ENCODE assay signal across 9 mouse cellular contexts in genomic region chr10:63156919-63157318, GRCm38 (mm10). TPM values are rescaled to one million over a fixed set of nuclear protein-coding genes. Genes with fewer than 3 reads are reported as not detected.
DNase-seq lines count a peak whose midpoint lies in the region; ATAC-seq and TF ChIP-seq lines count a peak whose summit lies in the region.
"Had no signal": no experiment of that assay in that cellular context is flagged by ENCODE, and none has a peak within 500 bp of the region (broad histone marks: within the 10 kb centered on the region; RNA-seq: fewer than 3 reads in every experiment).

No protein-coding gene starts in this region.

- no peaks in the 10 kb centered on the region for H3K36me3 ChIP-seq in liver, adult 2 months (ENCODE audit: control insufficient read depth, insufficient read depth, low read length)
- H3K36me3 ChIP-seq in liver, postnatal 0 days (replicated peaks; ENCODE audit: insufficient read depth, low read length), result no peaks in the 10 kb centered on the region
- H3K36me3 ChIP-seq: limb, embryonic 12.5 days had no signal

- TF ChIP-seq POLR2A in liver, adult 2 months (IDR thresholded peaks at IDR 0.05; ENCODE audit: extremely low read depth, insufficient read depth, low read length), result no peak

- 37% methylated on average over 4 of the region's 4 CpGs for WGBS in liver, adult 2 months
- WGBS in liver, postnatal 0 days (ENCODE audit: insufficient replicate concordance), result 64% methylated on average over 4 of the region's 4 CpGs

- H3K9me3 ChIP-seq in liver, postnatal 0 days (ENCODE audit: low read length), result no peaks in the 10 kb centered on the region
- H3K9me3 ChIP-seq: limb, embryonic 12.5 days had no signal

- H3K27me3 ChIP-seq in liver, adult 2 months (ENCODE audit: control insufficient read depth, insufficient read depth, low read length), result no peaks in the 10 kb centered on the region
- H3K27me3 ChIP-seq in liver, postnatal 0 days (ENCODE audit: insufficient read depth, low read length), result no peaks in the 10 kb centered on the region
- H3K27me3 ChIP-seq: limb, embryonic 12.5 days had no signal

- no peak for ATAC-seq in liver, postnatal 0 days
- ATAC-seq in CD4-positive, CD25-positive, alpha-beta regulatory T cell, adult 4 months, result no peak

- H3K4me1 ChIP-seq in liver, adult 2 months (ENCODE audit: control insufficient read depth, insufficient read depth, low read length), result peaks cover 20% of the 10 kb centered on the region
- H3K4me1 ChIP-seq in liver, postnatal 0 days (ENCODE audit: insufficient read depth), result peaks cover 6% of the 10 kb centered on the region
- H3K4me1 ChIP-seq: limb, embryonic 12.5 days had no signal

- no peak for TF ChIP-seq EP300 in liver, postnatal 0 days (IDR thresholded peaks at IDR 0.05; ENCODE audit: low read depth)

- peak overlapping the region; percentile 63 for H3K27ac ChIP-seq in liver, adult 2 months (replicated peaks; ENCODE audit: insufficient read depth, low read depth, low read length)
- H3K27ac ChIP-seq in liver, postnatal 0 days (ENCODE audit: low read depth), result no peak overlapping the region
- H3K27ac ChIP-seq: limb, embryonic 12.5 days had no signal

- intact Hi-C loops in heart, postnatal 14 days (cut with DNase I), result loop anchor here (5.0 to 10.0 kb wide), 2 partner anchors 45 to 118 kb away; partner anchors contain the start of gene Mypn
- intact Hi-C loops in left cerebral cortex, postnatal 25 days (cut with DNase I), result loop anchor here (1.0 to 2.0 kb wide), 2 partner anchors 74 to 86 kb away; partner anchors contain the start of gene Herc4

- TF ChIP-seq CTCF in liver, adult 2 months (IDR thresholded peaks at IDR 0.05; ENCODE audit: low read depth, low read length), result no peak
- TF ChIP-seq CTCF in liver, postnatal 0 days (IDR thresholded peaks at IDR 0.05; ENCODE audit: low read depth), result no peak

- H3K4me2 ChIP-seq in liver, postnatal 0 days (ENCODE audit: low read depth, low read length), result no peak overlapping the region
- H3K4me2 ChIP-seq: limb, embryonic 12.5 days had no signal

- no peaks in the 10 kb centered on the region for H3K79me2 ChIP-seq in liver, adult 2 months (ENCODE audit: control insufficient read depth, insufficient read depth, low read length)

- H3K4me3 ChIP-seq in liver, adult 2 months (ENCODE audit: insufficient read depth, low read depth, low read length), result no peak overlapping the region
- no peak overlapping the region for H3K4me3 ChIP-seq in liver, postnatal 0 days (ENCODE audit: low read depth, low read length)
- H3K4me3 ChIP-seq: limb, embryonic 12.5 days had no signal

- DNase-seq in liver, adult 2 months (ENCODE audit: extremely low read depth, low read depth, low spot score), result no peak
- no peak for DNase-seq in liver, postnatal 0 days
- DNase-seq in heart, postnatal 14 days, result peak; percentile 64 to 69
- peak; percentile 88 to 98 for DNase-seq in left cerebral cortex, postnatal 25 days (ENCODE audit: low spot score in 2 of 2)
- peak; percentile 97 for DNase-seq in telencephalon, adult 2 months (ENCODE audit: low read depth, low spot score)
- no peak for DNase-seq in embryo, embryonic 10 days (ENCODE audit: low spot score)
- no peak for DNase-seq in urinary bladder, postnatal 10 days (ENCODE audit: low spot score)

- no peak overlapping the region for H3K9ac ChIP-seq in liver, adult 2 months (ENCODE audit: low read depth, low read length)
- H3K9ac ChIP-seq in liver, postnatal 0 days (replicated peaks), result no peak overlapping the region
- H3K9ac ChIP-seq: limb, embryonic 12.5 days had no signal

RNA-seq across cellular contexts. Expression of gene Mypn, which starts 46.8 kb away (rescaled TPM):
- total RNA-seq in liver, adult 2 months (2014; rRNA removed), result under 0.01 TPM in 1 of 2 replicates, not detected in the other
- 0.12 TPM in 1 of 2 replicates, not detected in the other for polyA plus RNA-seq in liver, adult 2 months (2012; rRNA removed)
- 0.04 and 0.18 TPM in 2 replicates for polyA plus RNA-seq in liver, postnatal 0 days (2015; fragmentation: Nextera tagmentation; extraction: Ambion mirVana)
- total RNA-seq in heart, postnatal 14 days (2021), result 10 to 100 TPM; 82.5 to 90.9 TPM
- 1 to 10 TPM; 2.8 to 3.8 TPM for total RNA-seq in left cerebral cortex, postnatal 25 days (2021)
- not detected for polyA plus RNA-seq in CD4-positive, CD25-positive, alpha-beta regulatory T cell, adult 4 months (2017; shearing (Covaris generic))

RNA-seq across cellular contexts. Expression of gene Atoh7, which starts 57.5 kb away (rescaled TPM):
- total RNA-seq in liver, adult 2 months (2014; rRNA removed), result not detected in 2 replicates
- polyA plus RNA-seq in liver, adult 2 months (2012; rRNA removed), result not detected in 2 replicates
- 0.08 and 0.61 TPM in 2 replicates for polyA plus RNA-seq in liver, postnatal 0 days (2015; fragmentation: Nextera tagmentation; extraction: Ambion mirVana)
- total RNA-seq in heart, postnatal 14 days (2021), result not detected
- total RNA-seq in left cerebral cortex, postnatal 25 days (2021), result 1 to 10 TPM; 2.9 to 4.1 TPM
- not detected for polyA plus RNA-seq in CD4-positive, CD25-positive, alpha-beta regulatory T cell, adult 4 months (2017; shearing (Covaris generic))

Comparison
In these comparisons a context has a peak if more than half of its experiments do, and no peak if none do; other contexts are left out.
1. DNase-seq: peak in heart, postnatal 14 days (2 of 2), left cerebral cortex, postnatal 25 days (2 of 2) and telencephalon, adult 2 months (single experiment); none in liver, adult 2 months (single experiment), liver, postnatal 0 days (single experiment), embryo, embryonic 10 days (single experiment) and urinary bladder, postnatal 10 days (single experiment).
2. RNA of gene Mypn, which starts 46.8 kb away (total RNA-seq): 82.5 to 90.9 TPM in heart, postnatal 14 days; 2.8 to 3.8 TPM in left cerebral cortex, postnatal 25 days and under 0.01 TPM in liver, adult 2 months; every median in the first group is over 10 times any median in the second.